Mouse (Mus musculus) brain, adult 2 months (tissue): Measurements from ENCODE around the gene Gm9639.
A peak's percentile ranks its signal among the peaks of the same experiment; 100 is the strongest.
"Not testable (repeated sequence)": the region's sequence is repeated elsewhere in the genome, so short reads cannot be mapped to it uniquely, and the experiment has no call there.

Source experiments
- DNase-seq: peaks from one replicate; pipeline ENCODE4 v3.0.0; 2011; ENCODE audit warnings: low read depth, low spot score

Gm9639 gene

DNA sequence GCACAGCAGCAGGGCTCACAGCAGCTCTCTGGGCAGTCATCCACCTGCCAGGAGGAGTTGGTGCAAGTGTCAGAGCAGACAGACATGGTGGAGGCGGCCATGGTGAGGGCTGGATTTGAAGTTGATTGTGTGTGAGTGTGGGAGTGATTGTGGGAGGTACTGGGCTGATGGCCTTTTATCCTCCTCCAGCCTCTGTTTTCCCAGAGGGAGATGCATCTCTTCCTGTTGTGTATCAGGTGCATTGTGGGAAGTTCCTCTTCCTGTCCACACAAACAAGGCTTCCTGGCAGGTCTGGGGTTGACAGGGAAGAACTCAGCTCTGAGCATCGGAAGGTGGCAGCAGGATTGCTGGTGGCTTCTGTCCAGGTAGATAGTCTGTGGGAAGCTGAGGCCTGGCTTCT lies at the start of gene Gm9639:
Gene Gm9639, minus strand, starts transcription at position 101 of the 400 bp plus-strand sequence.
- no peak for DNase-seq

DNA sequence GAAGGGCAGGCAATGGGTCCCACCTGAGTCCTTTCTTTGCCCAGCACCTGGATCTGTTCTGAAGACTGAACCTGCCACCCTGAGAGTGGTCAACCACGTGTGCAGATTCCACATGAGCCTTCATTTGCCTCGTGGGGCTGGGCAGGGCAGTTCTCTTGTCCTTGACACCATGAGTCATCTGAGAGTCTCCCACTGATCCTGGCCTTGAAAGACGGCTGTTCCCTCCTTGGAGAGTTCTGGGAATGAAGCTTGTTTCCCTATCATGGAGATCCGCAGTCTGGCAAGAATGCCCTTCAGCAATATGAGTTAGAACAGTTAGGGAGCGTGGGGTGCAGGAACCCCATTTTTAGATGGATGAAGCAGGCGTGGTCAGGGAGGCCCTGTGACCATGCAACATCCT lies 44.1 kb upstream of the Gm9639 start:
- DNase-seq: no peak

DNA sequence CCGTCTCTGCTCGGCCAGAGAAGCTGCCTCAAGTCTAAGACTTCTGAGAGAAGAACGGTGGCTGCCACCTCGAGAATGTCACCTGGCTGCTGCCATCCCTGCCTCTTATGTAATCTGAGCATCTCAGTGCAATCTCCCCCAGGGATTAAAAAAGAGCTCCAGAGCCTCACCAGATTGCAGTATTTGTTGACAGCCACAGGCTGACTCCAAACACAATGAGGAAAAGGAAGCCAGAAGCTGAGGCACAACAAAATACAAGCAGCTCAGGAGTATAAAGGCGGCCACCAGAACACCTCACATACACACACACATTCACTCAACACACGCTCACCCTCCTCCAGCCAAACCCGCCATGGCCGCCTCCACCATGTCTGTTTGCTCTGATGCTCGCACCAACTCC lies 40.8 kb upstream of the Gm9639 start, which contains the start of gene Krtap10-10:
Gene Krtap10-10, plus strand, starts transcription at position 301 of the 400 bp plus-strand sequence.
- peak; percentile 35 for DNase-seq

DNA sequence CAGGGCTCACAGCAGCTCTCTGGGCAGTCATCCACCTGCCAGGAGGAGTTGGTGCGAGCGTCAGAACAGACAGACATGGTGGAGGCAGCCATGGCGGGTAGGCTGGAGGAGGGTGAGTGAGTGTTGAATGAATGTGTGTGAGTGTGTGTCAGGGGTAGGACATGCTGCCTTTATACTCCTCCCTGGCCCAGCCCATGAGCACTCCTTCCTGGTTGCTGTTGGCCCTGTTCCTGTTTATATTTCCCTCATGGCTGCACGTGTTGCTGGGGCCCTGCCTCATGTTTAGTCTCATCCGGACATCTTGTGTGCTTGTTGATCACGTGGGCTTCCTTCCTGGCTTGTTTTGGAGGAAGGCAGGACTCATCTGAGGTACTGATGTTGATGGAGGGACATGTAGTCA lies 32.1 kb upstream of the Gm9639 start, which contains the start of gene Krtap10-4:
Gene Krtap10-4, minus strand, starts transcription at position 145 of the 400 bp plus-strand sequence.
- no peak for DNase-seq

DNA sequence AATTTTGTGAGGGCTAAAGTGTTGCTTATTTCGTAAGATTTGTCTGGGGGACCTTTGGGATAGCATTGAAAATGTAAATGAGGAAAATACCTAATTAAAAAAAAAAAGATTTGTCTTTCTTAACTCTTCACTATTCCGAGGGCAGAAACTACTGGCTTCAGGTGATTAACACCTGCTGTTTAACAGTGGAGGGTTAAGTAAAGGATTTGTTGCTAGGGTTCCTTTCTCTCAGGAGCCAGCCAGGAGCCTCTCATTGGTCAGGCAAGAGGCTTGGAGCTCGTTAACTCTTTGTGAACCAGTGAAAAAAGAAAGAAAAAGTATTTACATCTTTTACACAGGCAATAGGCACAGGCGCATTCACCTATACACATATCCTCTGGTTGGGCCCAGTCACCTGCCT lies 24.3 kb upstream of the Gm9639 start:
- no peak for DNase-seq

DNA sequence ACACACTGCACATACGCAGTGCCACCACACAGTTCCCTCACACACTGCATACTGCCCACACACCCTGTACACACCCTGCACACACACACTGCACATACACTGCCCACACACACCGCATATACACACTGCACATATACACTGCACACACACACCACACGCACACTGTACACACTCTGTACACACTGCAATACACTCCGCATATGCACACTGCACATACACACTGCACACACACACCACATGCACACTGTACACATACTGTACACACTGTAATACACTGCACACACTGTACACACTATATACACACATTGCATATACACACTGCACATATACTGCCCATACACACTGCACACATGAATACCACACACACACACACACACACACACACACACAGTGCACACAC lies 23.6 kb upstream of the Gm9639 start:
- DNase-seq: no peak

DNA sequence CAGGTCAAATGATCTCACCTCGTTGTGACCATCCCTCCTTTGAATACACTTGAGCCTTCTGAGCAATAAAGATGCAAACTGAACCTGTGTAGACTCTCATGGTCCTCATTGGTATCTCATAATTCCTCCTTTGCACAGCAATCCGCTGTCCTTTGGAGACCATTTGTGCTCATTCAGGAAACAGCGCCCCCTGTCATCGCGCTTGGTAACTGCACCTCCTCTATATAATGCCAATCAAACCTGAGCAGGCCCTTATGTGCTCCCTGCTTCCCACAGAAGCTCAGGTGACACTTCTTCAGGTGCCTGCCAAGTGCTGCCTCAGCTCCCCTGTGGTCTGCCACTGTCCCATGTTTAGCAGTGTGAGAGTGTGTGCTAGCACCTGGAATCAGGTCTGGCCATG lies 20.6 kb upstream of the Gm9639 start:
- peak; percentile 19 for DNase-seq

DNA sequence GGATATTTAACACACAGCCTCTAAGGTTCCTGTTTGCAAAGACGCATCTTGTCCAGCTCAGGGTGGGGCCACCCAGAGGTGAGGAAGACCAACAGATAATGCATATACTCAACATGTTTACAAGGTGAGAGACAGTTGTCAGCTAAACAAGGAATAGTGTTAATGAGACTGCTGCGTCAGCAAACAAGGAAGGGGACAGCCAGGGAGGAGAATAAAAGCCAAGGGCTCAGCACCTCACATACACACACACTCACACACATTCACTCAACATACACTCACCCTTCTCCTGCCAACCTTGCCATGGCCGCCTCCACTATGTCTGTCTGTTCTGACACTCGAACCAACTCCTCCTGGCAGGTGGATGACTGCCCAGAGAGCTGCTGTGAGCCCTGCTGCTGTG lies 19.5 kb upstream of the Gm9639 start, which contains the start of gene Gm2696:
Gene Gm2696, plus strand, starts transcription at position 301 of the 400 bp plus-strand sequence.
- DNase-seq: no peak

DNA sequence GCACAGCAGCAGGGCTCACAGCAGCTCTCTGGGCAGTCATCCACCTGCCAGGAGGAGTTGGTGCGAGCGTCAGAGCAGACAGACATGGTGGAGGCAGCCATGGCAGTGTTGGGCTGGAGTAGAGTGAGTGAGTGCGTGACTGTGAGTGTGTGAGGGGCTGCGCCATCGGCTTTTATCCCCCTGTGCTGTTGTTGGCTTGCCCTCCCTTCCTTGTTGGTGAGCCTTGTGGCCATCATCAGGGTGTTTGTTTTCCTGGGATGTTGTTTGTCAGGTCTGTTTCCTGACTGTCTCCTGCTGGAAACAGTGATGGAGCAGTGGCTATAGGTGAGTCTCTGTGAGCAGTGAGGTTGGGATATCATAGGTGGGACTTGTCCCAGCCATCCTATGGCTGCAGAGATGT lies 16.9 kb upstream of the Gm9639 start, which contains the start of gene Gm9507:
Gene Gm9507, minus strand, starts transcription at position 101 of the 400 bp plus-strand sequence.
- no peak for DNase-seq

DNA sequence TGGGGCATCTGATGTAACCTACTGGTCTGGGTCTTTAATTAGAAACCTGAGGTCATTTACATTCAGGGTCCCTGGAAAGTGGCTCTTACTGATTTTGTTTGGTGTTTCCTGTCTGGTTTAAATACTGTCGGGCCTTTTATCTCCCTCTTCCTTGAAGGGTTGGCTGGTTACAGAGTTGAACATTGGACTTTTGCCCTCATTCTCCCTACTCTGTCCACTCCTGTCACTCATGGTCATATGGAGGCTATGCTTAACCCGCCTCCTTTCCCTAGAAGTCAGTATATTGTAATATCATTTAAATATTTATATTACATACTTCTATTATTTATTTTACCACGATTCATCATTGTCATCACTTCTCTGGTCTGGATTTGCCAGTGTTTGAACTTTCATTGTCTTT lies 9.2 kb upstream of the Gm9639 start:
- DNase-seq: no peak

DNA sequence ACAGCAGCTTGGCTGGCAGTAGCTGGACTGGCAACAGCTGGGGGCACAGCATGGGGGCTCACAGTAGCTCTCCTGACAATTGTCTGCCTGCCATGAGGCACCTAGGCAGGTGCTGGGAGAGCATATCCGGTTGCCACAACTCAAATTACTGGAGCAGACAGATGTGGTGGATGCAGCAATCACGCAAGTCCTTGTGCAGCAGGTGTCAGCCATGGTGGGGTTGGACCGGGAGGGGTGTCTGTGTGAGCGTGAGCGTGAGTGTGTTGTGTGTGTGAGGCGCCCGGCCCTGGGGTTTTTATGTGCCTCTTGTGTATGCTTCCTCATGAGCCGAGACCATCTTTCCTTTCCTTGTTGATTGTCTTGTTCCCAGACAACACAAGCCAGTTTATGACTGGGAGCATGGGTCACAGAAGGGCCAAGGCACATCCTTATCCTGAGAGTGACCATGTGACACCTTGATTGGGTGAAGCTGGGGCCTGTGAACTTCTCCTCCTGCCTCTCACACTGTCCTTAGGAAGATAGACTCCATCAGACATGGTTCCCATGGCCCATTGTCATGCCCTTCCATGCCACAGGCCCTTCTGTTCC lies 4.1 kb upstream of the Gm9639 start, which contains the start of gene Gm19668:
Gene Gm19668, minus strand, starts transcription at position 213 of the 588 bp plus-strand sequence.
- DNase-seq: no peak

DNA sequence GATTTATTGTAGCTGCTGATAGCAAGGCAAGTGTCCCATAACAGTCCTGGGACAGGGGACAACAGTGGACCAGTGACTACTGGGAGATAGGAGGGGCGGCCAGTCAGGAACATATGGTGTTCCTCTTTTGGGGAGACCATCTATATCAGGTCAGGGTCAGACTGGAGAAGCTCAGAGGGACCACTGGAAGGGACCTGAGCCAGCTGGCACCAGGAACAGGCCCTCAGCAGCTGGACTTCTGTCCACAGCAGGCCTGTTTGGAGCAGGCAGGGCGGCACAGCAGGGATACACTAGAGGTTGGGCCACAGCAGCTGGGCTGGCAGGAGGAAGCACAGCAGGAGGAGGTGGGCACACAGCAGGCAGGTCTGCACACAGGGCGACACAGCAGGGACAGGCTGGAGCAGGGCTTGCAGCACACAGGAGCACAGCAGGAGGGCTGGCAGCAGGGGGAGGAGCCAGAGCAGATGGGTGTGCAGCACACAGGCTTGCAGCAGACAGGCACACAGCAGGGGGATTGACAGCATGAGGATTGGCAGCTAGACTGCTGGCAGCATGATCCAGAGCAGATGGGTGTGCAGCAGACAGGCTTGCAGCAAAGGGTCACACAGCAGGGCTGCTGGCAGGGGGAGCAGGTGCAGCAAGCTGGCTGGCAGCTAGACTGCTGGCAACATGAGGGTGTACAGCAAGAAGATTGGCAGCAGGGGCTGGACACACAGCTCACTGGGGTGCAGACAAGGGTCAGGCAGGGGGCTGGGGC lies 3.5 kb upstream of the Gm9639 start:
- peak; percentile 23 for DNase-seq

DNA sequence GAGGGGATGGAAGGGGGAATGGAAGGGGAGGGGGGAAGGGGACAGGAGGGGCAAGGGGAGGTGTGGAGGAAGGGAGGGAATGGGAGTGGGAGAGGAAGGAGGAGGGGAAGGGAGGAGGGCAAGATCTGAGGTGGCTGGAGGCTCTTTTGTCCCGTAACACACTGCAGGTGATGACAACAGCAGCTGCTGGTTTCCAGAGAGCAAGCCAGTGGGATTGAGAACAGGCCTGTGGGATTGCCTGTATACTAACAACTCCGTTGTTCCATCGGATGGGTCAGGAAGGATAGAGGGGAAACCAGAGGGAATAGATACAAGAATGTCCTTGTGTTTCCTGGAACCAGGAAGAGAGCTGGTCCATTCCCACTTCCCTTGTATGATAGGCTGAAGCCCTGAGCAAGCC lies 2.8 kb upstream of the Gm9639 start:
- no peak for DNase-seq

DNA sequence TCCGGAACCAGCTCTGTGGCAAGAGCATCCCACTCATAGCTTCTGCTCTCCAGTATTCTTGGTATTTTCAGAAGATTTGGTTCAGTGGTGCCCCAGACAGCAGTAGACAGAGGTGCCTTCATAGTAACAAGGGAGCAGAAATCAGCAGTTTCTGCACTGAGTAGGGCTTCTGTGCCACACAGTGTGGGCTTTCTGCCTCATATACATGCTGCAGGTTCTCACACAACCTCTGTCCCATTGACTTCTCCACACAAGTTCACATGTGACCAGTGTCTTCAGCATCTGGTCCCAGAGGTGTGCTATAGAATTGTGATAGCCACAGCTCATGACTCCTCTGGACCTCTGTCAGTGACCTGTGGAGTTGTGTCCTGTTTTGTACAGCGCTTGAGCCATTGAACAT lies 6.3 kb downstream of the Gm9639 start:
- DNase-seq: no peak

DNA sequence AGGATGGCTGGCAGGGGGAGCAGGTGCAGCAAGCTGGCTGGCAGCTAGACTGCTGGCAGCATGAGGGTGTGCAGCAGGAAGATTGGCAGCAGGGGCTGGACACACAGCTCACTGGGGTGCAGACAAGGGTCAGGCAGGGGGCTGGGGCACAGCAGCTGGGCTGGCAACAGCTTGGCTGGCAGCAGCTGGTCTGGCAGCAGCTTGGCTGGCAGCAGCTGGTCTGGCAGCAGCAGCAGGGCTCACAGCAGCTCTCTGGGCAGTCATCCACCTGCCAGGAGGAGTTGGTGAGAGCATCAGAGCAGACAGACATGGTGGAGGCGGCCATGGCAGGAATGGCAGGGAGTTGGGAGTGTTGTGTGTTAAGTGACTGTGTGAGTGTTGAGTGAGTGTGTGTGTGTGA lies 7.0 kb downstream of the Gm9639 start, which contains the start of gene Gm7137:
Gene Gm7137, minus strand, starts transcription at position 325 of the 400 bp plus-strand sequence.
- not testable (repeated sequence) for DNase-seq

DNA sequence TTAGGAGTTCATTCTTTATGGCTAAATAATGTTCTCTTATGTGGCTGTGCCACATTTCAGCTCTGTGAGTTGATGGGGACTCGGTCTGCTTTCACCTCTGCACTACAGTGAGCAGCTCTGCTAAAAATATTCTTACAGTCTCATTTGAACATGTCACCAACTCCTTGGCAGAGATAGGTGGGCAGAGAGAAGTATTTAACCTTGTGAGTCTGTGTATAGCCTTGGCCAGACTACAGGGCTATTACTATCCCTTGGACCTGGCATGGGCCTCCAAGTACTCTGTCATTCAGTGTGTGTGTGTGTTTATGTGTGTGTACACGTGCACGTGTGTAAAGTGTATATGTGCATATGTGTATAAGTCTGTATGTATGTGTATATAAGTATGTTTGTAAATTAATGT lies 11.5 kb downstream of the Gm9639 start:
- DNase-seq: not testable (repeated sequence)

DNA sequence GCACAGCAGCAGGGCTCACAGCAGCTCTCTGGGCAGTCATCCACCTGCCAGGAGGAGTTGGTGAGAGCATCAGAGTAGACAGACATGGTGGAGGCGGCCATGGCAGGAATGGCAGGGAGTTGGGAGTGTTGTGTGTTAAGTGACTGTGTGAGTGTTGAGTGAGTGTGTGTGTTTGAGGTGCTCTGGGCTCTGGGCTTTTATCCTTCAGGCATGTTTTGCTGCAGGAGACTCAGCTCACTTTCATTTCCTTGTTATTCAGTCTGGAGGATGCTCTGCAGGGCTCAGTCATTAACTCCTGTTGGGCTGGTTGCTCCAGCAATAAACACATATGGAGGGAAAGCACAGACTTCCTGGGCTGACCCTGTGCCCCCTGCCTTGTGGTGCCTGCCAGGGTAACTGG lies 12.4 kb downstream of the Gm9639 start, which contains the start of gene Gm3250:
Gene Gm3250, minus strand, starts transcription at position 101 of the 400 bp plus-strand sequence.
- DNase-seq: not testable (repeated sequence)

DNA sequence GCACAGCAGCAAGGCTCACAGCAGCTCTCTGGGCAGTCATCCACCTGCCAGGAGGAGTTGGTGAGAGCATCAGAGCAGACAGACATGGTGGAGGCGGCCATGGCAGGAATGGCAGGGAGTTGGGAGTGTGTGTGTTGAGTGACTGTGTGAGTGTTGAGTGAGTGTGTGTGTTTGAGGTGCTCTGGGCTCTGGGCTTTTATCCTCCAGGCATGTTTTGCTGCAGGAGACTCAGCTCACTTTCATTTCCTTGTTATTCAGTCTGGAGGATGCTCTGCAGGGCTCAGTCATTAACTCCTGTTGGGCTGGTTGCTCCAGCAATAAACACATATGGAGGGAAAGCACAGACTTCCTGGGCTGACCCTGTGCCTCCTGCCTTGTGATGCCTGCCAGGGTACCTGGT lies 18.0 kb downstream of the Gm9639 start, which contains the start of gene Gm7138:
Gene Gm7138, minus strand, starts transcription at position 101 of the 400 bp plus-strand sequence.
- DNase-seq: not testable (repeated sequence)

DNA sequence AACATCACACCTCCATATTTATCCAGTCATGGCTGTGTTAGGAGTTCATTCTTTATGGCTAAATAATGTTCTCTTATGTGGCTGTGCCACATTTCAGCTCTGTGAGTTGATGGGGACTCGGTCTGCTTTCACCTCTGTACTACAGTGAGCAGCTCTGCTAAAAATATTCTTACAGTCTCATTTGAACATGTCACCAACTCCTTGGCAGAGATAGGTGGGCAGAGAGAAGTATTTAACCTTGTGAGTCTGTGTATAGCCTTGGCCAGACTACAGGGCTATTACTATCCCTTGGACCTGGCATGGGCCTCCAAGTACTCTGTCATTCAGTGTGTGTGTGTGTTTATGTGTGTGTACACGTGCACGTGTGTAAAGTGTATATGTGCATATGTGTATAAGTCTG lies 22.7 kb downstream of the Gm9639 start:
- not testable (repeated sequence) for DNase-seq

DNA sequence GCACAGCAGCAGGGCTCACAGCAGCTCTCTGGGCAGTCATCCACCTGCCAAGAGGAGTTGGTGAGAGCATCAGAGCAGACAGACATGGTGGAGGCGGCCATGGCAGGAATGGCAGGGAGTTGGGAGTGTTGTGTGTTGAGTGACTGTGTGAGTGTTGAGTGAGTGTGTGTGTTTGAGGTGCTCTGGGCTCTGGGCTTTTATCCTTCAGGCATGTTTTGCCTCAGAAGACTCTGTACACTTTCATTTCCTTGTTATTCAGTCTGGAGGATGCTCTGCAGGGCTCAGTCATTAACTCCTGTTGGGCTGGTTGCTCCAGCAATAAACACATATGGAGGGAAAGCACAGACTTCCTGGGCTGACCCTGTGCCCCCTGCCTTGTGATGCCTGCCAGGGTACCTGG lies 23.7 kb downstream of the Gm9639 start, which contains the start of gene Gm3238:
Gene Gm3238, minus strand, starts transcription at position 101 of the 400 bp plus-strand sequence.
- not testable (repeated sequence) for DNase-seq

DNA sequence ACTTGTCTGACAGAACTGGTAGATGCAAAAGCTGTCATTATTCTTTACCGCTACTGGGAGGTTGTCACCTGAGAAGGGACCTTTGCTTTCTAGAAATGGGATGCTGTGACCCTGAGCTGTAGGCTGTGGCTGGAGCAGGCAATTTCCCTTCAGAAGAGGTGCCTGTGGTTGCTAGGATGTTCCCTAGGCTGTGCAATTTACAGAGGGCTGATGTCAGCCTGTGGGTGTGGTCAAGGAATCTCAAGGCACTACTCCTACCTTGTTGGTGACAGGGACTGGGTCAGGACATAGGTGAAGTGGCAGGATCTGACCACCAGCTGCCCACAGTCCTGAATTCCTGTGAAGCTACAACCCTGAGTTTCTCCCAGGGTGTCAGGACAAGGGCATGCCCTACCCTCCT lies 25.1 kb downstream of the Gm9639 start:
- DNase-seq: no peak

DNA sequence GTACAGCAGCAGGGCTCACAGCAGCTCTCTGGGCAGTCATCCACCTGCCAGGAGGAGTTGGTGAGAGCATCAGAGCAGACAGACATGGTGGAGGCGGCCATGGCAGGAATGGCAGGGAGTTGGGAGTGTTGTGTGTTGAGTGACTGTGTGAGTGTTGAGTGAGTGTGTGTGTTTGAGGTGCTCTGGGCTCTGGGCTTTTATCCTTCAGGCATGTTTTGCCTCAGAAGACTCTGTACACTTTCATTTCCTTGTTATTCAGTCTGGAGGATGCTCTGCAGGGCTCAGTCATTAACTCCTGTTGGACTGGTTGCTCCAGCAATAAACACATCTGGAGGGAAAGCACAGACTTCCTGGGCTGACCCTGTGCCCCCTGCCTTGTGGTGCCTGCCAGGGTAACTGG lies 35.3 kb downstream of the Gm9639 start, which contains the start of gene Gm3233:
Gene Gm3233, minus strand, starts transcription at position 101 of the 400 bp plus-strand sequence.
- DNase-seq: not testable (repeated sequence)
